Mouse (Mus musculus): ENCODE data around the gene Ssmem1.

DNA sequence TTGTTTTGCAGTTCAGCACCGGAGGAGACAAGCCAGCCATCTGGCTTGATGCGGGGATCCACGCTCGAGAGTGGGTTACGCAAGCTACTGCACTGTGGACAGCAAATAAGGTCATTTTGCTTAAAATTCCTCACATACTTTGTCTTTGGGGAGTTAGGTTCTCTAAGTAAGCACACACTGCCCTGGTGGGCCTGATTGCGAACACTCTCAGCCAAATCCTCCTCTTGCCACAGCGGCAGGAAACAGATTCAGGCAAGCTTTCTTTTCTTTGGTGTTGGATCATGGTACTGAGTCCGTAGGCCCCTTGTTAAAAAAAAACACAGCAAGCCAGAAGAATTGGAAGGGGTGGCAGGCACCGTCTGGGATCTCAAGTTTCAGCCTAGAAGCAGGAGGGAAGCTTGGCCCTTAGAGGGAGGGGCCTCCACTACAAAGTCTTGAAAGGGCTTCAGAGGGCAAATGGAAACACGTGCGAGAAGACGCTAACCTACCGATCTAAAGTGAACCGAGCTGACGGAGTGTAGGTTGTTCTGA lies 39.6 kb downstream of the Ssmem1 start:
- no peak for TF ChIP-seq EP300 (IDR thresholded peaks at IDR 0.05)
- no peak for TF ChIP-seq CTCF (IDR thresholded peaks at IDR 0.05)
